In the genomic region with DNA sequence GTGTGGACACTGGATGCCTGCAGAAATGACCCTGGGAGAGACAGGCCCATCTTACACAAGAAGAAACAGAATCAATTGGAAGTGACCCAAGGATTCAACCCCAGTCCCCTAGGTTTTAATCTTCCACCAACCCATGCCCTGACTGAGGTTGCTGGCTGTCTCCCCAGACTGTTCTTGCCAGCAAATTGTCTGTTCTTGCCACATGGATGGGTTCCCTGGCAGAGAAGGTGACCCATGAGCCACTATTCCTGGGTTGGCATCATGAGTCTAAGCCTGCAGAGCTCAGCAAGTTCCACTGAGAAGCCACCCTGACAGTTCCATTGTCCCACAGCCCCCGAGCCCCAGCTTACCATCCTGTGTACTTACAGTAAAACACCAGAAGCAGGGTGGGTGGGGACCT, we compare ENCODE assay signal across 12 mouse cellular contexts. TPM values are rescaled to one million over a fixed set of nuclear protein-coding genes. Genes with fewer than 3 reads are reported as not detected.
DNase-seq lines count a peak whose midpoint lies in the region; TF ChIP-seq lines count a peak whose summit lies in the region.
"Had no signal": no experiment of that assay in that cellular context is flagged by ENCODE, and none has a peak within 500 bp of the region (broad histone marks: within the 10 kb centered on the region; RNA-seq: fewer than 3 reads in every experiment).

No protein-coding gene starts in this region.

- H3K4me3 ChIP-seq in gastrocnemius, adult 2 months: no peak overlapping the region; the same call in 1 of the 2 replicates
- H3K4me3 ChIP-seq: embryonic facial prominence, embryonic 13.5 days; megakaryocyte, embryonic 14.5 days; neural tube, embryonic 12.5 days had no signal

- peak; percentile 51 for DNase-seq in heart, adult 8-10 months (ENCODE audit: low spot score)
- DNase-seq in heart, postnatal 4 days: no peak
- DNase-seq in Muller cell, postnatal 12 days (ENCODE audit: inconsistent ontology term): peak; percentile 72
- DNase-seq in adrenal gland, postnatal 36 days: peak; percentile 31 to 72
- peak; percentile 78 for DNase-seq in gastrocnemius, adult 2 months
- DNase-seq in layer of hippocampus, adult 9-10 months (ENCODE audit: low spot score): no peak
- no peak for DNase-seq in urinary bladder, adult 18-20 months (ENCODE audit: low spot score in 2 of 2)
- no peak for DNase-seq in testis, postnatal 14 days (ENCODE audit: low spot score)

- intact Hi-C loops in gastrocnemius, adult 2 months (cut with DNase I): no loop called here

- H3K27ac ChIP-seq in gastrocnemius, adult 2 months: peak overlapping the region; percentile 56
- H3K27ac ChIP-seq: embryonic facial prominence, embryonic 13.5 days; liver, embryonic 14.5 days; neural tube, embryonic 12.5 days had no signal

- TF ChIP-seq CTCF in gastrocnemius, adult 2 months (IDR thresholded peaks at IDR 0.05): no peak

RNA-seq across cellular contexts. Expression of gene Gadd45a, which starts 55.4 kb away (rescaled TPM):
- total RNA-seq in heart, adult 8-10 months (2022): 10 to 100 TPM; 13.8 to 30.6 (median 20.8) TPM
- total RNA-seq in heart, postnatal 4 days (2021): 1 to 10 TPM; 7.2 to 8.7 TPM
- 10 to 100 TPM; 26.2 to 54.8 TPM for total RNA-seq in adrenal gland, postnatal 36 days (2021)
- total RNA-seq in gastrocnemius, adult 2 months (2021): 10 to 100 TPM; 27.6 to 38.9 TPM

Comparison
In these comparisons a context has a peak if more than half of its experiments do, and no peak if none do; other contexts are left out.
1. DNase-seq: peak in heart, adult 8-10 months (single experiment), Muller cell, postnatal 12 days (single experiment), adrenal gland, postnatal 36 days (2 of 2) and gastrocnemius, adult 2 months (single experiment); none in heart, postnatal 4 days (single experiment), layer of hippocampus, adult 9-10 months (single experiment), urinary bladder, adult 18-20 months (0 of 2) and testis, postnatal 14 days (single experiment).